Mouse (Mus musculus) testis, adult 2 months (tissue): ENCODE results near the gene Pagr1a.

Experiments
- CTCF ChIP-seq: fragments of 200-500 bp; IDR thresholded peaks from 2 replicates; pipeline ENCODE4 v1.5.1; 2012; ENCODE audit warnings: low read depth, mild to moderate bottlenecking, inconsistent platforms, low read length, moderate library complexity; ENCODE audit not compliant: control insufficient read depth, insufficient read depth, insufficient replicate concordance
- POLR2A ChIP-seq: fragments of 200-500 bp; IDR thresholded peaks from 2 replicates; pipeline ENCODE4 v1.6.1; 2012; ENCODE audit warnings: low read depth, mild to moderate bottlenecking, inconsistent platforms, low read length, moderate library complexity; ENCODE audit not compliant: control insufficient read depth

GRCm38 (mm10) chr7:126975893-126975949 lies 41.4 kb downstream of the Pagr1a start, which contains the start of gene Cdipt:
- TF ChIP-seq CTCF (no peak), POLR2A (no peak)
